Mouse (Mus musculus) midbrain, embryonic 12.5 days (tissue): ENCODE measurements at regions not wholly inside any gene's neighbourhood (a gene's known extent, or its start where the extent isn't known, plus 50 kb on each side); places are given as distances from the start of the nearest gene placed in this dataset.

Experiments
- ATAC-seq: fragments of 200-750 bp; cut with Nextera tagmentation; 2 replicates; pipeline ENCODE4 v1.8.0; 2017; ENCODE audit warnings: low read depth, moderate TSS enrichment, moderate library complexity; ENCODE audit not compliant: low FRiP score
- H3K27ac ChIP-seq: fragments of 300-500 bp; sonication (generic); replicated peaks from 2 replicates; pipeline ENCODE4 v1.5.1; 2016; ENCODE audit warnings: mild to moderate bottlenecking
- H3K27me3 ChIP-seq: fragments of 300-500 bp; sonication (generic); 2 replicates; pipeline ENCODE4 v1.6.1; 2016; ENCODE audit warnings: mild to moderate bottlenecking
- H3K36me3 ChIP-seq: fragments of 300-500 bp; sonication (generic); 2 replicates; pipeline ENCODE4 v1.6.1; 2016
- H3K4me1 ChIP-seq: fragments of 300-500 bp; sonication (generic); 2 replicates; pipeline ENCODE4 v1.6.1; 2016
- H3K4me2 ChIP-seq: fragments of 300-500 bp; sonication (generic); replicated peaks from 2 replicates; pipeline ENCODE4 v1.6.1; 2016; ENCODE audit warnings: mild to moderate bottlenecking, moderate library complexity
- H3K4me3 ChIP-seq: fragments of 300-500 bp; sonication (generic); 2 replicates; pipeline ENCODE4 v1.5.1; 2016; ENCODE audit warnings: mild to moderate bottlenecking
- H3K9ac ChIP-seq: fragments of 300-500 bp; sonication (generic); replicated peaks from 2 replicates; pipeline ENCODE4 v1.6.1; 2016; ENCODE audit warnings: mild to moderate bottlenecking, moderate library complexity
- H3K9me3 ChIP-seq: fragments of 300-500 bp; sonication (generic); 2 replicates; pipeline ENCODE4 v1.6.1; 2016; ENCODE audit warnings: mild to moderate bottlenecking
- WGBS: fragments of 180-500 bp; shearing (Covaris S2); methylation state at CpG from one replicate; pipeline ENCODE4 v1.1.7; 2016; 5-methylcytosine and 5-hydroxymethylcytosine counted together

DNA sequence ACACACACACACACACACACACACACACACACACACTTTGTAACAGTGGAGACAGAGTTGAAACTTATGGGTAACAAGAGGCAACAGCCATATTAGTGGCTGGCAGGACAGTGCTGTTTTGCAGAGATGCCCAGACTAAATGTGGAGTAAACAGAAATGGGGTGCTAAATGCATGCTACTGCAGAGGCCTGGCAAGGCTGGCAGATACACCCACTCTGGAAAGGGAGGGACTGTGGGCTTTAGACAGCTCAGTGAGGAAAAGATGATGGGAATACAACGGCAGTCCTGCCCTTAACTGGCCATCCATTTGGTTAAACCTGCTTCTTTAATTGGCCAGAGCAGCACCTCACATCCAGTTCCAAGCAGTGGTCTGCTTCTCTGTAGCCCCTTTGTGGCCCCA is 113.7 kb upstream of the Topaz1 start:
- no peaks in the 10 kb centered on the region for H3K36me3 ChIP-seq
- peaks cover 15% of the 10 kb centered on the region for H3K4me1 ChIP-seq
- no peak overlapping the region for H3K4me2 ChIP-seq
- peaks cover 15% of the 10 kb centered on the region; the same call in 1 of the 2 replicates for H3K27me3 ChIP-seq
- H3K9ac ChIP-seq: no peak overlapping the region
- no peak overlapping the region for H3K27ac ChIP-seq
- ATAC-seq: no peak
- H3K9me3 ChIP-seq: no peaks in the 10 kb centered on the region
- no peak overlapping the region for H3K4me3 ChIP-seq
- WGBS: 78% methylated on average over 1 of the region's 1 CpGs

DNA sequence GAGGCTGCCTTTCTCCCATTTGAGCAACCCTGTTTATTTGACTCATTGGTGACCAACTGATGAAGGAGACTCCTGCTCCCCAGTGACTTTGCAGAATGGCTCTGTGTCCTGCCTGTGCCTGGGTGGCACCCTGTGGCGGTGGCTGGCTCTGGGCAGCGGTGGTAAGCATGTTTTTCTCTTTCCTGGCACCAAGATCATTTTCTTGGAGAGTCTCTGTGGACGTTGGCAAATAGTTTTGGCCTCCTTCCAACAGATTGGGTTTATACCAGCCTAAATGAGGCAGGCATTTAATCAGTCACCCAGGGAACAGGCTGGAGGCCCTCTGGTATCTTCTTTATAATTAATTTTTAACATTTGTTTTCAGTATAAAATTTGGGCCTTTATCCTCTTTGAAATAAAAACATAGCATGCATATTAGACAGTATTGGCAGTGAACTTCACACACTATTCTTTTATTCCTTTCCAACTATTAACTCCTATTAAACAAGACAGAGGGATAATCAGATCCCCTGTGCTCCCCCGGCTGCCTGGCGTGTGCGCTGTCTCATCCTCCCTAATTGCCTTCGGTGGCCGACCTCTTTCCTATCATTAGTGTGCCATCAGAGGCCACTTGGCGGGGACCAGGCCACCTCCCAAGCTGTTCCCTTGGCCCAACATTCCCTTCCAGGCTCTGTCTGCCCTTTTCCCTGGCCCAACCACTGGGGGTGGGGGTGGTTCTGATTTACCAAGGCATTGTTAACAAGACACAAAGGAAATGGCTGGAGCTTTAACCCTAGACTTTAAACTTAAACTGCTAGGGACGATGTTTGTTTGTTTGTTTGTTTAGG is 111.8 kb upstream of the Topaz1 start:
- Histone ChIP-seq H3K27me3 (peaks cover 14% of the 10 kb centered on the region; the same call in 1 of the 2 replicates), H3K27ac (no peak overlapping the region), H3K4me1 (peaks cover 6% of the 10 kb centered on the region), H3K9me3 (no peaks in the 10 kb centered on the region), H3K4me3 (no peak overlapping the region), H3K4me2 (no peak overlapping the region), H3K36me3 (no peaks in the 10 kb centered on the region), H3K9ac (no peak overlapping the region)
- 48% methylated on average over 10 of the region's 10 CpGs for WGBS
- peak; percentile 38; the same call in 1 of the 2 replicates for ATAC-seq

DNA sequence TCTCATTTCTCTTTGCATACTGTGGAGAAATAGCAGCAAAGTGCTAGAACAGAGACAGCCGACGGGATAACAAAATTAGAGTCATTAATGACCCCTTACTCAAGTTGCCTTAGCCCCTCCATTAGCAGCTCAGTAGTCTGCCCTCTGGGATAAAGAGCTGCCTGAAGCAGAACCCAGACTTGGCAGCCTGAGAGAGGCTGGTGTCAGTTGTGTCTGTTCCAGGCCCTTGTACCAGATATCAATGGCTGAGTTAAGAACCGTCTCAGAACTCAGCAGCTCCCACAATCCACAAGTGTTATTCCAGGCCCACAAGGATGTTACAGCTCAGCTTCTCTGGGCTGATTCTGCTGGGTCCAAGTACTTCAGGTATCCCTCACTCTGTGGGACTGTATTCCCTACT is 109.6 kb upstream of the Topaz1 start:
- Histone ChIP-seq H3K4me3 (no peak overlapping the region), H3K4me1 (peaks cover 6% of the 10 kb centered on the region)
- WGBS: 77% methylated on average over 3 of the region's 3 CpGs

DNA sequence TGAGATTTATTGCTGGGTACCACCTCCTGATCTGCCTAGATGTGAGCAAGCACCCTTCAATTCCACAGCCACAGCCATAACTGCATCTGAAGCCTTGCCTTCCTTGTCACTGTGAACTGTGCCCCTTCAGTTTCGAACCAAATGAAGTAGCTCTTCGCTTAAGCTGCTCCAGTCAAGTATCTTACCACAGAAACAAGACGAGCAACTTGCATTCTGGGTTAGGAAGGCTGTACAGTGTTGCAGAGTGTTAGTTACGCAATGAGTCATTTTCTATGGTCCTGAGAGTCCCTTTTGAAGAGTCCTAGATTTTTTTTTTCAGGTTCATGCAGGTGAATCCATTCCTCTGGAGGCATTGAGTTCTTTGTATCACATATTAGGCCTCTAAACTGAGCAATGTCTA is 107.9 kb upstream of the Topaz1 start:
- Histone ChIP-seq H3K36me3 (no peaks in the 10 kb centered on the region), H3K27ac (no peak overlapping the region), H3K4me3 (no peak overlapping the region), H3K9me3 (no peaks in the 10 kb centered on the region), H3K4me1 (peaks cover 6% of the 10 kb centered on the region), H3K27me3 (0 out of 2 replicates have a peak, but pooled peaks cover 7% of the 10 kb centered on the region), H3K4me2 (no peak overlapping the region), H3K9ac (no peak overlapping the region)
- ATAC-seq: no peak
- WGBS: 87% methylated on average over 4 of the region's 4 CpGs

More for the DNA sequence above, 109.6 kb upstream of the Topaz1 start:
- no peak overlapping the region for H3K9ac ChIP-seq
- H3K4me2 ChIP-seq: no peak overlapping the region
- no peaks in the 10 kb centered on the region for H3K9me3 ChIP-seq
- peaks cover 9% of the 10 kb centered on the region; the same call in 1 of the 2 replicates for H3K27me3 ChIP-seq
- no peak for ATAC-seq
- no peaks in the 10 kb centered on the region for H3K36me3 ChIP-seq
- H3K27ac ChIP-seq: no peak overlapping the region

DNA sequence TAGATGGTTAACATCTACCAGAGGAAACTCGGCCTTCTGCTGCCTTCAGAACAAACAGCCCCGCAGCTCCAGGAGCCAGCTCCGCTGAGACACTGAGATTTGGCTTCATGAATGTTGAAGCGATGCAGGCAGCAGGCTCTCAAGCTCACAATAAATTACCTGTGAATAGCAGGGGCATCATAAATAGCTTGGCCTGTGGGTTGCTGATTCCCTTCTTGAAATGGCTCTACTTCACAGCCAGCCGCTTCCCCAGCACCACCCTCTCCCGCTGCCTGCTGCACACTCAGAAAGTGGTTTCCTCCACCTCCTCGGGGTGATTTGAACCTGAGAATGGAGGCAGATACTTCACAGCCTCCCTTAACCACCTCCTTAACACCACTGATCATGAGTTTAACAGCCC is 104.2 kb upstream of the Topaz1 start:
- no peak overlapping the region for H3K4me3 ChIP-seq
- H3K9me3 ChIP-seq: no peaks in the 10 kb centered on the region
- H3K27ac ChIP-seq: 0 out of 2 replicates have a peak overlapping the region, but pooled peaks have one; percentile 3
- no peak for ATAC-seq
- 66% methylated on average over 7 of the region's 7 CpGs for WGBS
- 0 out of 2 replicates have a peak, but pooled peaks cover 10% of the 10 kb centered on the region for H3K27me3 ChIP-seq
- H3K4me1 ChIP-seq: peaks cover 5% of the 10 kb centered on the region
- H3K9ac ChIP-seq: no peak overlapping the region
- no peaks in the 10 kb centered on the region for H3K36me3 ChIP-seq
- H3K4me2 ChIP-seq: no peak overlapping the region

DNA sequence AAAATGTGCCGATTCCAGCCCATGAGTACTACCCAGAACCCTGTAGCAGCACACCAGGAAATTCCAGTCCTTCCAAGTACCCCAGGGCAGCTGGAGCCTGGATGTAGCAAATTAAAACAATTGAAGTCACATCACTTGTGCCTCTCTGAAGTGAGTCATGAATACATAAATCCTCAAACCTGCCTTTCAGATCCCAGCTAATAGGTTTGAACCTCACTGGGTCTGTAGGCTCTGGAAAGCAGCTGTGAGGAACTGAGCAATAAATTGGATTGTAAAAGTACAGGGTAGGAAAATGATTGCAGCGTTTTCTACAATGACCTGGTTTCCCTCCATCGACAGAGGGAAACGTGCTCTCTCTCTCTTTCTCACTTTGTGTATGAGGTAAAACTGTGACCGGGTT is 101.6 kb upstream of the Topaz1 start:
- Histone ChIP-seq H3K27me3 (0 out of 2 replicates have a peak, but pooled peaks cover 7% of the 10 kb centered on the region), H3K9me3 (no peaks in the 10 kb centered on the region), H3K9ac (no peak overlapping the region), H3K36me3 (no peaks in the 10 kb centered on the region), H3K4me1 (peaks cover 5% of the 10 kb centered on the region), H3K27ac (no peak overlapping the region), H3K4me2 (no peak overlapping the region), H3K4me3 (no peak overlapping the region)
- ATAC-seq: no peak
- whole genome bisulfite sequencing: 79% methylated on average over 5 of the region's 5 CpGs

DNA sequence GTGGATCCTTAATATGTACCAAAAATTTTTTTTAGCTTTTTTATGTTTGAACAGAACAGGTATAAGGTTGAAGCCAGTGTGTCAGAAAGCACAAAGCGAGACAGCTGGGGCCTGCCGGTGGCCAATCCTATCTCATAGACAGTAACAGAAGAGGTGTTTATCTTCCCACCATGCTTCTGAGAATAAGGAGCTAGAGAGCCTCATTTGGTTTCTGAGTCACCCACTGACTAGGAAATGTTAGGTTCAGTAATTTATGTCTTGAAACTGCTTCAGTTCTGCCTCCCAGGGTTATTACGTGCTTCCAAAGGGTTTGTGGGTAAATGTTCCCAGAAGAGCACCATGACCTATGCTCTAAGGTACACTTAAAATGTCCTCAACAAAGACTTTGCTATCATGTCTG is 96.3 kb upstream of the Topaz1 start:
- Histone ChIP-seq H3K4me2 (no peak overlapping the region), H3K4me3 (no peak overlapping the region), H3K9me3 (no peaks in the 10 kb centered on the region), H3K27ac (no peak overlapping the region), H3K4me1 (peaks cover 5% of the 10 kb centered on the region), H3K36me3 (no peaks in the 10 kb centered on the region), H3K9ac (no peak overlapping the region), H3K27me3 (no peaks in the 10 kb centered on the region)
- no peak for ATAC-seq
- WGBS: 88% methylated on average over 3 of the region's 3 CpGs

DNA sequence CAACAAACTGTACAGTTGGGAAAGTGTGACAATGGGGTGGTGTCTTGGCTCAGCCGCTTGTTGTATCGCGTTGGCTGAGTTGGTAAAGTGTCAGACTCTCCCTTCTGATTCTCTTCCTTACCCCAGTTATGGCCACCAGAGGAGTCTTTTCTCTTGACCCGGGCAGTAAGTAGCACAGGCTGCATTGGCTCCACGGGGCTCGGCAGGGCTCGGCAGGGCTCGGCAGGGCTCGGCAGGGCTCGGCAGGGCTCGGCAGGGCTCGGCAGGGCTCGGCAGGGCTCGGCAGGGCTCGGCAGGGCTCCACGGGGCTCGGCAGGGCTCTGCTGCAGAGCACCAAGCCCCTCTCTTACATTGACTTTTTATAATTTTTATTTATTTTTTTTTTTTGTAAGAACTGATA is 91.6 kb upstream of the Topaz1 start:
- 49% methylated on average over 16 of the region's 17 CpGs for WGBS
- no peak overlapping the region for H3K27ac ChIP-seq
- no peaks in the 10 kb centered on the region for H3K36me3 ChIP-seq
- no peak overlapping the region for H3K9ac ChIP-seq
- no peaks in the 10 kb centered on the region; the same call in 1 of the 2 replicates for H3K4me1 ChIP-seq
- no peak for ATAC-seq
- no peaks in the 10 kb centered on the region for H3K9me3 ChIP-seq
- no peak overlapping the region for H3K4me3 ChIP-seq
- no peak overlapping the region for H3K4me2 ChIP-seq
- no peaks in the 10 kb centered on the region; the same call in 1 of the 2 replicates for H3K27me3 ChIP-seq

DNA sequence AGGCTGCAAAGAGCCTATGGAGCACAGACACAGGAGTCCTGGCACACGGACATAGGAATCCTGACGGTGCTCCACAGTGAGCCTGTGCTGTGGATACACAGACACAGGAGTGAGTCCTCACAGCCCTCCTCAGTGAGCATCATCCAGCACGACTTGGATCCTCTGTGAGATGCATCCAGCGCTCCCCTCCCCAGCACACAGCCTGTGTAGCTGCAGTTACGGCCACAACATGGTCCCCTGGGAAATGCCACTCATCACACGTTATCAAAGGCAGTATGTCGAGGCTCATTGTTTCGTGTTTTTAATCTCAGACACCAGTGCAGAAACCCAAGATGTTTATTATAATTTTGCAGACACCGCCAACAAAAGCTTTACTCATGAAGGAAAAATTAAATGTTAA is 87.1 kb upstream of the Topaz1 start:
- 71% methylated on average over 9 of the region's 9 CpGs for WGBS
- no peak overlapping the region for H3K27ac ChIP-seq

DNA sequence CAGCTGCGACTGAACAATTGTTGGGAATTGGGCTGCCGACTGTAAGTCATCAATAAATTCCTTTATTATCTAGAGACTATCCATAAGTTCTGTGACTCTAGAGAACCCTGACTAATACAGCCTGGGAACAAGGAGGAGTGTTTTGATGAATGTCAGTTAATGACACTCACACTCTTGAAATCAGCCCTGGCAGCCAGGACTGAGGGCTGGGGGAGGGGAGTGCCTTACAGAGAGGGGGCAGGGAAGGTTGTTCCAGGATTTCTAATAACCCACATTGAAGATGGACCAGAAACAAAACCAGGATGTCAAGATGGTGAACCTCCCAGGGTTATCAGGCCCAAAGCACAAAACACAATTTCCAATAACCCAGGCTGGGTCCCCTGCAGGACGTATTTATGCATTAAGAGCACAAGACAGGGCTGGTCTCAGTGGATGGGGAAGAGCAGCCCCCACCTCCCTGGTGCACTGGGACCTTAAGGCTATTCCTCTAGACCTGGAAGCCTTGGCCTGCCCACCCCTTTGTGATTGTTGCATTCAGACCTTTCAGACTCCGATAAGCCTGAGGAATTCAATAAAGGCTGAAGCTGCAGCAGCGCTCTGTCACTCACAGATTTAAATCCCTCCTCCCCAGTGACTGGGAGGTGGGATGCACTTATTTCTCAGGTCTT is 80.0 kb upstream of the Topaz1 start:
- Histone ChIP-seq H3K27ac (peak overlapping the region; percentile 67), H3K9me3 (no peaks in the 10 kb centered on the region), H3K4me2 (no peak overlapping the region), H3K36me3 (no peaks in the 10 kb centered on the region), H3K9ac (no peak overlapping the region), H3K4me1 (peaks cover 8% of the 10 kb centered on the region), H3K27me3 (peaks cover 29% of the 10 kb centered on the region), H3K4me3 (no peak overlapping the region)
- WGBS: 20% methylated on average over 5 of the region's 5 CpGs
- ATAC-seq: peak; percentile 74

More for the DNA sequence above, 87.1 kb upstream of the Topaz1 start:
- no peak overlapping the region for H3K4me3 ChIP-seq
- H3K9ac ChIP-seq: no peak overlapping the region
- H3K9me3 ChIP-seq: no peaks in the 10 kb centered on the region
- H3K4me2 ChIP-seq: no peak overlapping the region
- H3K27me3 ChIP-seq: no peaks in the 10 kb centered on the region; the same call in 1 of the 2 replicates
- no peaks in the 10 kb centered on the region for H3K36me3 ChIP-seq
- ATAC-seq: no peak
- H3K4me1 ChIP-seq: no peaks in the 10 kb centered on the region; the same call in 1 of the 2 replicates

DNA sequence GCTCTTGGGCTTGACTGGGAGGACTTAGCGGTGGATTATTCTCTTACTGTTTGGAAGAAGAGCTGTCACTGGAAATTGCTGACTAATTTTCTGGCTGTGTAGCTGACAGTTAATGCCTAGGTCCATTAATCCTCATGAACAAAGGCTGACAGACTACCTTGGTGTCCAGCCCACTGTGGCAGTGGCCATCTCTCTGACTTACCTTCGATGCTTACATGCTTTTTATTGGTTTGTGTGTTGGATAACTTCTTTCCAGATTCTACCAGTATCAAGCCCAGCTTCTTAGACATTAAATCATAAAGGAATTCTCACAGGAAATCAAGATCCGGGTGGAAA is 79.5 kb upstream of the Topaz1 start:
- Histone ChIP-seq H3K9me3 (no peaks in the 10 kb centered on the region), H3K4me1 (peaks cover 8% of the 10 kb centered on the region), H3K4me2 (no peak overlapping the region), H3K36me3 (no peaks in the 10 kb centered on the region), H3K27ac (peak overlapping the region; percentile 67), H3K9ac (no peak overlapping the region), H3K4me3 (no peak overlapping the region), H3K27me3 (peaks cover 32% of the 10 kb centered on the region)
- ATAC-seq: no peak
- WGBS: 48% methylated on average over 3 of the region's 3 CpGs

DNA sequence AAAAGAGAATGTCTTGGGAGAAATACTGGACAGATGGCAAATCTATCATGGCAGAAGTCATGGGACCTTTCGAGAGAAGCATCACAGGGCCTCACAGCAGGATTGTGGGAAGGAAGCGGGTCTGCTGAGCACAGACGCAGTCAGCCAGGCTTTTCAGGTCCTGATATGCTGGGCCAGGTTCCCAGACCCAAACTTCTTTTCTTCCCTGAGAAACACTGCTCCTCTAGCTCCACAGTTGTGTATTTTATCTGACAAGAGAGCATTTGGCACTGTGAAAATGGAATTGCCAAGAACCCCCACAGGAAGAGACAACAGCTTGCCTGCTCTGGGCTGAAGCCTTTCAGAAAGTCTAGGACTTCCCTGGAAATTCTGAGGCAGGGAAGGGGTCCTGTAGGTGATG is 73.4 kb upstream of the Topaz1 start:
- H3K4me3 ChIP-seq: no peak overlapping the region
- H3K4me2 ChIP-seq: no peak overlapping the region
- WGBS: 77% methylated on average over 3 of the region's 3 CpGs
- no peaks in the 10 kb centered on the region for H3K36me3 ChIP-seq
- no peak for ATAC-seq
- no peak overlapping the region for H3K27ac ChIP-seq
- no peak overlapping the region for H3K9ac ChIP-seq
- peaks cover 69% of the 10 kb centered on the region for H3K27me3 ChIP-seq
- peaks cover 11% of the 10 kb centered on the region for H3K4me1 ChIP-seq
- no peaks in the 10 kb centered on the region for H3K9me3 ChIP-seq
